Comparison of ENCODE assay signal across 20 mouse cellular contexts in the genomic region with DNA sequence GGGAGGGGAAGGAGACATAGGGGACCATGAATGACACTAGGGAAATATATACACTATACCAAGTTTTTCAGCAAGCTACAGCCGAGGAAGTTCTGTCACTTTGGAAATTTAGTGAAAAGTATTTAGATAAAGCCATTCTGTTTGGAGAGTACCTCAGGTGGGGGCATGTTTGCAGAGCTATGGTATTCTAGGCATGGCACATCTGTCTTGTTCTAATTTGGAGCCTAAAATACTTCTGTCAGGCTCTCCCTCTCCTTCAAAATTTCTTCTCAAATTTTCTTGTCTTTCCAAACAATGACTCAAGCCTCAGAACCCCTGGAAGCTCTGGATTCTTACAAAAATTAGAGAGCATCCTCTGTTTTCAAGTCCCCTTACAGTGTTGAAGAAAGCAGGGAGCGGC. TPM values are rescaled to one million over a fixed set of nuclear protein-coding genes. Genes with fewer than 3 reads are reported as not detected.
A peak's percentile ranks its signal among the peaks of the same experiment; 100 is the strongest.
DNase-seq lines count a peak whose midpoint lies in the region; TF ChIP-seq lines count a peak whose summit lies in the region.
"Had no signal": no experiment of that assay in that cellular context is flagged by ENCODE, and none has a peak within 500 bp of the region (broad histone marks: within the 10 kb centered on the region; RNA-seq: fewer than 3 reads in every experiment).

No protein-coding gene starts in this region.

- peak overlapping the region; percentile 87 for H3K27ac ChIP-seq in left cerebral cortex, adult 2 months
- peak overlapping the region; percentile 53; the same call in 1 of the 2 replicates for H3K27ac ChIP-seq in cortical plate, adult 2 months (ENCODE audit: insufficient read depth, low read length)
- H3K27ac ChIP-seq: embryonic facial prominence, embryonic 13.5 days; embryonic facial prominence, embryonic 15.5 days; forebrain, embryonic 10.5 days; forebrain, embryonic 12.5 days had no signal

- no peak overlapping the region for H3K4me3 ChIP-seq in left cerebral cortex, adult 2 months
- no peak overlapping the region for H3K4me3 ChIP-seq in cortical plate, adult 2 months (ENCODE audit: insufficient read depth, low read length)
- H3K4me3 ChIP-seq: embryonic facial prominence, embryonic 13.5 days; embryonic facial prominence, embryonic 15.5 days; erythroblast, embryonic 14.5 days; forebrain, embryonic 10.5 days; forebrain, embryonic 12.5 days had no signal

- H3K4me1 ChIP-seq in cortical plate, adult 2 months (ENCODE audit: control insufficient read depth, insufficient read depth, low read length) = peaks cover 5% of the 10 kb centered on the region; the same call in 1 of the 2 replicates
- H3K4me1 ChIP-seq: embryonic facial prominence, embryonic 13.5 days; embryonic facial prominence, embryonic 15.5 days; forebrain, embryonic 10.5 days; forebrain, embryonic 12.5 days had no signal

- no peak for TF ChIP-seq CTCF in left cerebral cortex, adult 2 months (IDR thresholded peaks at IDR 0.05)
- TF ChIP-seq CTCF in cortical plate, adult 2 months (IDR thresholded peaks at IDR 0.05; ENCODE audit: extremely low read depth, insufficient read depth, low read length) = no peak

- no peak for TF ChIP-seq POLR2A in cortical plate, adult 2 months (IDR thresholded peaks at IDR 0.05; ENCODE audit: extremely low read depth, insufficient read depth, low read length)

- DNase-seq in frontal cortex, postnatal 36 days (ENCODE audit: low spot score in 2 of 2) = peak; percentile 8 to 41
- no peak for DNase-seq in frontal cortex, postnatal 10 days (ENCODE audit: low spot score in 2 of 2)
- DNase-seq in left cerebral cortex, adult 2 months (ENCODE audit: extremely low spot score in 1 of 2, low spot score in 2 of 2) = no peak
- no peak for DNase-seq in left cerebral cortex, postnatal 10 days (ENCODE audit: extremely low spot score in 1 of 2, low spot score in 2 of 2)
- DNase-seq in brain, adult 2 months (ENCODE audit: low read depth, low spot score) = peak; percentile 60
- no peak for DNase-seq in urinary bladder, adult 2 months (ENCODE audit: low spot score)
- DNase-seq: adrenal gland, adult 2 months; adrenal gland, postnatal 10 days; adrenal gland, postnatal 25 days; cerebellum, adult 11-12 months; cerebellum, adult 9-10 months; embryo, embryonic 11 days had no signal

- intact Hi-C loops in left cerebral cortex, adult 2 months (cut with DNase I) = no loop called here
- intact Hi-C loops in left cerebral cortex, postnatal 10 days (cut with DNase I) = no loop called here

RNA-seq across cellular contexts. Expression of gene Tenm2, which starts 13.0 kb away (rescaled TPM):
- 10 to 100 TPM; 98.0 to 98.5 TPM for total RNA-seq in left cerebral cortex, adult 2 months (2021)
- total RNA-seq in left cerebral cortex, postnatal 10 days (2021) = 100 to 1,000 TPM; 112 to 116 TPM
- 26.6 and 28.3 TPM in 2 replicates for polyA plus RNA-seq in cortical plate, adult 2 months (2012; rRNA removed)
- polyA plus RNA-seq in urinary bladder, adult 2 months (2012; rRNA removed) = 2.2 and 3.6 TPM in 2 replicates
- total RNA-seq: MEL had no signal
- polyA plus RNA-seq: C2C12 had no signal

Comparison
In these comparisons a context has a peak if more than half of its experiments do, and no peak if none do; other contexts are left out.
1. DNase-seq: peak in frontal cortex, postnatal 36 days (2 of 2) and brain, adult 2 months (single experiment); none in frontal cortex, postnatal 10 days (0 of 2), left cerebral cortex, adult 2 months (0 of 2), left cerebral cortex, postnatal 10 days (0 of 2) and urinary bladder, adult 2 months (single experiment).